Mouse (Mus musculus) ES-E14 (cell line): ENCODE results near the gene 2210407C18Rik. TPM values are rescaled to one million over a fixed set of nuclear protein-coding genes. Genes with fewer than 3 reads are reported as not detected.

Source experiments
- DNase-seq: peaks from one replicate; pipeline ENCODE4 v3.0.0-alpha.2; 2013; ENCODE audit warnings: low read depth, low spot score
- H3K27ac ChIP-seq: 2 replicates; pipeline ENCODE4 v1.5.1; 2012; ENCODE audit warnings: low read depth, mild to moderate bottlenecking, low read length, moderate library complexity, mixed read lengths; ENCODE audit not compliant: poor library complexity, insufficient read depth, severe bottlenecking
- H3K36me3 ChIP-seq: 2 replicates; pipeline ENCODE4 v1.6.1; 2012; ENCODE audit warnings: mild to moderate bottlenecking, low read length, moderate library complexity, mixed read lengths; ENCODE audit not compliant: control insufficient read depth, poor library complexity, insufficient read depth, severe bottlenecking
- H3K4me1 ChIP-seq, 2 experiments: fragments of 150-350 bp in 1 of 2; sonication (generic) in 1 of 2; 2 replicates each; pipeline ENCODE4 v1.6.1; 2012; ENCODE audit warnings: low read length in 2 of 2, mild to moderate bottlenecking in 1 of 2, mixed read lengths in 1 of 2; ENCODE audit not compliant: control insufficient read depth in 2 of 2, insufficient read depth in 2 of 2, poor library complexity in 1 of 2
- H3K4me3 ChIP-seq, 2 experiments: fragments of 150-350 bp in 1 of 2; sonication (generic) in 1 of 2; 2 replicates each; pipeline ENCODE4 v1.5.1; 2012; ENCODE audit warnings: low read length in 2 of 2, low read depth in 1 of 2, mild to moderate bottlenecking in 1 of 2, mixed read lengths in 1 of 2; ENCODE audit not compliant: insufficient read depth in 1 of 2, poor library complexity in 1 of 2, severe bottlenecking in 1 of 2
- H3K9ac ChIP-seq: 2 replicates; pipeline ENCODE4 v1.6.1; 2012; ENCODE audit warnings: low read depth, mild to moderate bottlenecking, low read length, mixed read lengths; ENCODE audit not compliant: poor library complexity, insufficient read depth, severe bottlenecking
- H3K9me3 ChIP-seq: fragments of 150-350 bp; sonication (generic); 2 replicates; pipeline ENCODE4 v1.6.1; 2012; ENCODE audit warnings: low read depth, mild to moderate bottlenecking, low read length; ENCODE audit not compliant: control insufficient read depth, insufficient read depth
- CHD2 ChIP-seq: IDR thresholded peaks from 2 replicates; pipeline ENCODE4 v1.6.1; 2014; ENCODE audit warnings: mild to moderate bottlenecking, low read depth, low read length, inconsistent platforms
- HCFC1 ChIP-seq: IDR thresholded peaks from 2 replicates; pipeline ENCODE4 v1.6.1; 2012; ENCODE audit warnings: low read length, inconsistent platforms, borderline replicate concordance; ENCODE audit not compliant: insufficient read depth
- MAFK ChIP-seq: IDR thresholded peaks from 2 replicates; pipeline ENCODE4 v1.6.1; 2014; ENCODE audit warnings: mild to moderate bottlenecking, low read depth, low read length, inconsistent platforms; ENCODE audit not compliant: insufficient read depth
- ZC3H11A ChIP-seq: IDR thresholded peaks from 2 replicates; pipeline ENCODE4 v1.6.1; 2012; ENCODE audit warnings: low read depth, mild to moderate bottlenecking, inconsistent platforms, low read length, borderline replicate concordance
- ZNF384 ChIP-seq: IDR thresholded peaks from 2 replicates; pipeline ENCODE4 v1.6.1; 2012; ENCODE audit warnings: low read depth, low read length, inconsistent platforms
- in situ Hi-C, 2 experiments: fragments of 600-800 bp; cut with MboI; formaldehyde crosslinking; loops; one replicate each; pipeline ENCODE4 v1.15.1; 2025; ENCODE audit warnings: low sequenced_read_pairs in 2 of 2, inconsistent platforms in 1 of 2; ENCODE audit not compliant: unreplicated experiment in 2 of 2
- total RNA-seq: library from RNA; depleted of rRNA; stranded (reverse); fragments of 300-350 nt; gene quantifications from 2 replicates; pipeline ENCODE4 v1.2.3, GENCODE M21; 2012

2210407C18Rik gene
- total RNA-seq, 1 experiment: not detected

DNA sequence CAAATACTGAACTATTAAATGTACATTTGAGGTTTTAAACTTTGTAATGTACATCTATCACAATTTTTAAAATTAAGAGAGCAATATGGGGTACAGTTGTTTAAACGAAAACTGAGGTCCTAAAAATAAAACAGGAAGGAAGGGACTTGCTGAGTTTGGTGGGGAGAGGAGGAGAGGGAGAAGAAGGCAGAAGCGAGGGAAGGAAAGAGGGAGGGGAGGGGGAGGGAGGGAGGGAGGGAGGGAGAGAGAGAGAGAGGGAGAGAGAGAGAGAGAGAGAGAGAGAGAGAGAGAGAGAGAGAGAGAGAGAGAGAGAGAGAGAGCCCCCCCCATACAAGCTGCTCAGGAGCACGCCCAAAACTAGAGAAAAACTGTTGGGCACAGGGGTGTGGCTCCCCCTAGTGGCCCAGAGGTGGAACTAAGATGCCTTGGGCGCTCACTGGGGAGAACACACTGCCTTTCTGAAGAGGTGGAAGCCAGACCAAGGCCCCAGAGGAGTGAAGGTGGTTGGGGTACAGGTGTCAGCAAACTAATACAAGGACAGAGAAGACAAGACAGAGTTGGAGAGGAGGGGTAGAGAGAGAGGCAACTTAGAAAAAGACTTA, 20.6 kb upstream of the 2210407C18Rik start:
- in situ Hi-C loops: no loop called here
- no peak overlapping the region for H3K4me3 ChIP-seq
- peak; percentile 34 for DNase-seq
- no peaks in the 10 kb centered on the region for H3K9me3 ChIP-seq
- H3K27ac ChIP-seq: no peak overlapping the region
- no peaks in the 10 kb centered on the region for H3K4me1 ChIP-seq
- H3K36me3 ChIP-seq: no peaks in the 10 kb centered on the region
- TF ChIP-seq ZC3H11A (no peak), CHD2 (no peak), MAFK (no peak), HCFC1 (no peak), ZNF384 (no peak)
- no peak overlapping the region for H3K9ac ChIP-seq

DNA sequence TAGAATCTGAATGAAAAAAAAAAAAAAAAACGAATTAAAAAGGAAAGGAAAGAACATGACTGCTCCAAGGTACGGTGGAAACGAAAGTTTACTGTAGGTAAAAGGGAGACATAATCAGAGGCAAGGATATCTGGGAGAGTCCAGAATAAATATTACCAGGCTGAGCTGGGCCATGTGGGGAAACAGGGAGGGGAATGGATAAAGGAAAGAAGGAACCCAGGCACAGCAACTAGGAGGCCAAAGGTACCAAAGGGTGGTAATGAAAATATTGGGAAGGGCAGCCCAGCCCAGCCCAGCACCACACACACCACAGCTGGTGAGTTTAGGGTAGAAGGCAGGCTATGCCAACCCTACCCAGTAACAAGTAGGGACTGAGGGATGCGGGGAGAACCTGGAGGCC, 19.0 kb upstream of the 2210407C18Rik start:
- TF ChIP-seq CHD2: no peak
- no peaks in the 10 kb centered on the region for H3K4me1 ChIP-seq
- H3K4me3 ChIP-seq: no peak overlapping the region
- no peak for DNase-seq
- no peaks in the 10 kb centered on the region for H3K36me3 ChIP-seq
- in situ Hi-C loops: no loop called here
- no peaks in the 10 kb centered on the region for H3K9me3 ChIP-seq
- H3K27ac ChIP-seq: no peak overlapping the region
- no peak overlapping the region for H3K9ac ChIP-seq

DNA sequence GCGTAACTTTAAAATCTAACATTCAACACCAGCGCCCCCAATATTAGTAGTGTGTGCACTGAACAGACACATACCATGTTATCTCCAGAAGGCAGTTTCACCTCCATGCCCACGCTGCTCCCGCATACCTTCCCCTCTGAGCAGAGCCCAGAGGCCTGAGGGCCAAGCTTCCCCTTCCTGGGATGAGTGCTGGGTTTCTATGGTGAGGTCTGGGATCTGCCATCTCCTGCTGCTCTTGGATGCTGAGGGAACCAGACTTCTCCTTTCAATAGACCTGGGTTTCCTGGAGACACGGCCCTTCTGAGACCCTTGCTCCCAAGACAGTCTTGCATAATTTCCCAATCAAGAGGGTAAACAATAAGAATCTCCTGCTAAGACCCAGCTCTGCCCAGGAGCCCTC, 14.5 kb upstream of the 2210407C18Rik start, which contains the start of gene Olfr323:
Gene Olfr323, minus strand, starts transcription at position 101 of the 400 bp plus-strand sequence.
- in situ Hi-C loops: no loop called here
- no peak within 1 kb of the TSS for H3K4me3 ChIP-seq
- H3K36me3 ChIP-seq: no peaks in the 10 kb centered on the region
- no peak for DNase-seq
- no peaks in the 10 kb centered on the region for H3K4me1 ChIP-seq
- H3K9ac ChIP-seq: no peak within 1 kb of the TSS
- TF ChIP-seq HCFC1: no peak
- no peak for TF ChIP-seq ZNF384
- TF ChIP-seq ZC3H11A: no peak
- TF ChIP-seq MAFK: no peak
- TF ChIP-seq CHD2: no peak
- no peaks in the 10 kb centered on the region for H3K9me3 ChIP-seq
- H3K27ac ChIP-seq: no peak within 1 kb of the TSS

DNA sequence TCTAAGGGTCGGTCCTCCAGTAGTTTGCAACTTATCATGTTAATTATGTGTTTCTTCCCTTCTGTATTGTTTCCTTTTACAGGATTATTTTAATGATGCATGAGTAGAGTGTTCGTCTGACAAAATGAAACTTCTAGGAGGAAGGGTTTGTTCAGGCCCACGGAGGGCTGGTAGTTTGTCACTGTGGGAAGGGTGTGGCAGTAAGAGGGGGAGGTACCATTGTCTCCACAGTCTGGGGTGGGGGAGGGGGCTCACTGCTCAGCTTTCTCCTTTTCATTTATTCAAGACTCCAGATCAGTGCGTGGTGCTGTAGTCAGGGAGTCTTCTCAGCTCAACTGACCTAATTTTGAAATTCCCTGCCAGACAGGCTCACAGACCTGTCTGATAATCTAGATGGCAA, 10.3 kb upstream of the 2210407C18Rik start:
- H3K9ac ChIP-seq: no peak overlapping the region

DNA sequence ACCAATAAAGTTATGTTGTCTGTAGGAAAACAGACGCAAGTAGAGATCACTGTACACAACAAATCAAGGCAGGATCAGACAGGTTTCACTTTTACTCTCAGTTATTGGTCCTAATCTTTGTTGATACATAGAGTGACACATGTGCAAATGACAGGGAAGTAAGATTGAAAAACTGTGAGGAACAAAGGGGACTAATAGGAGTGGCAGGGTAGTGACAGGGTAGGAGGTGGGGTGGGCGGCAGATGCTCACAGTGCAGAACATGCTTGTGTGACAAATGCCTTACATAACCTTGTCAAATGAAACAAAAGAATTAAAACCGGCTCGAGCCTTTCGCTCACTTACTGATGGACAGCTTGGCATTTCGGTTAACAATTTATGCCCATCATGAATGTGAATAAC, 2.9 kb upstream of the 2210407C18Rik start:
- H3K27ac ChIP-seq: no peak overlapping the region
- TF ChIP-seq ZC3H11A (no peak), MAFK (no peak)
- in situ Hi-C loops: no loop called here
- no peak overlapping the region for H3K4me3 ChIP-seq
- no peaks in the 10 kb centered on the region for H3K4me1 ChIP-seq
- no peaks in the 10 kb centered on the region for H3K36me3 ChIP-seq
- no peak for DNase-seq
- H3K9ac ChIP-seq: no peak overlapping the region
- no peaks in the 10 kb centered on the region for H3K9me3 ChIP-seq

More for the DNA sequence above, 10.3 kb upstream of the 2210407C18Rik start:
- H3K36me3 ChIP-seq: no peaks in the 10 kb centered on the region
- H3K4me1 ChIP-seq: no peaks in the 10 kb centered on the region
- no peaks in the 10 kb centered on the region for H3K9me3 ChIP-seq
- no peak overlapping the region for H3K4me3 ChIP-seq
- in situ Hi-C loops: no loop called here
- DNase-seq: no peak
- TF ChIP-seq MAFK: no peak
- no peak for TF ChIP-seq HCFC1
- TF ChIP-seq ZC3H11A: no peak
- no peak overlapping the region for H3K27ac ChIP-seq
